Mouse (Mus musculus): ENCODE data around the gene Ago4. TPM values are rescaled to one million over a fixed set of nuclear protein-coding genes. Genes with fewer than 3 reads are reported as not detected.
"Not testable (repeated sequence)": the region's sequence is repeated elsewhere in the genome, so short reads cannot be mapped to it uniquely, and the experiment has no call there.

Ago4 gene
- 1 to 10 TPM; 6.4 to 6.7 TPM for total RNA-seq (2021)
- long read RNA-seq, experiment 1, partial matches to known transcripts: 2 of 3 reads
- long read RNA-seq, experiment 1, other reads (novel, unspliced or antisense): 1 of 3 reads
- long read RNA-seq, experiment 2, full-length matches to known transcripts: 1 of 4 reads
- long read RNA-seq, experiment 2, partial matches to known transcripts: 2 of 4 reads
- long read RNA-seq, experiment 2, other reads (novel, unspliced or antisense): 1 of 4 reads

GRCm38 (mm10) chr4:126532827-126533728 is at the start of gene Ago4:
Ago4 (minus strand) TSS chr4:126533472.
- peak; percentile 28 to 44 for DNase-seq (ENCODE audit: low spot score in 2 of 2)

GRCm38 (mm10) chr4:126579077-126579476 is 45.8 kb upstream of the Ago4 start:
- DNase-seq (ENCODE audit: low spot score in 2 of 2): no peak

DNA sequence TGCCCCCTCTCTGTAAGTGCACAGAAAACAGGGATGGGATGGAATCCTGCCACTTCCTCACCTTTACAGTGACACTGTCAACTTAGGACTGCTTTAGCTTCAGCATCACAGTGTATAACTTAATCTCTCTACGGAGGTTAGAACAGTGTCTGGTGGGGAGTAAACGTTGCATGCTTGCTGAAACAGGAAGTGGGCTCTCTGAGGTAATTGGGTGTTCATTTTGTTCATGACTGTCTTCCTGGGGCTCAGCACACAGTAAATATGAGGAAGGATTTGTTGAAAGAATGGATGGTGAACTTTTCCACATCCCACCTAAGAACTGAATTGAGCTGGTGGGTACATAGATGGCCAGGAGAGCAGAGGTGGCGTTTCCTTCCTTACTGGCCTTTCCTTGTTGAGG is 44.6 kb upstream of the Ago4 start:
- DNase-seq (ENCODE audit: low spot score in 2 of 2): no peak

DNA sequence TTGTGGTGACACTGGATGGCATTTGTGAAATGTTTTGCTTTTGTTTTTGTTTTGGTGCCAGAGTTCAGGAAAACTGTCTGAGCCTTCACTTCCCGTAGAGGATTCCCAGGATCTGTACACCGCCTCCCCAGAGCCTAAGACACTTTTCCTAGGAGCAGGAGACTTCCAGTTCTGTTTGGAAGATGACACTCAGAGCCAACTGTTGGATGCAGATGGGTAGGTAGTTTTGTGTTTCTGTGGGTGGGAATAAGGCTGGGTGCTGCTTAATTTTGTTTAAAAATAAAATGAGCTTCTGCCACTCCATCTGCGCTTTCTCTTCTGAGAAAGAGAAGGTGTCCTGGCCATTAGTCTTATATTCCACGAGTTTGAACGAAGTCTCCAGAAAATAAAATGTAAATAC is 43.0 kb upstream of the Ago4 start:
- peak in 1 of 2 experiments; percentile 66 for DNase-seq (ENCODE audit: low spot score in 2 of 2)

- DNase-seq (ENCODE audit: low spot score in 2 of 2): no peak
These were observed 36.5 kb upstream of the Ago4 start for GRCm38 (mm10) chr4:126569783-126570182.

GRCm38 (mm10) chr4:126567243-126567642 is 34.0 kb upstream of the Ago4 start:
- DNase-seq (ENCODE audit: low spot score in 2 of 2): no peak

GRCm38 (mm10) chr4:126563798-126564197 is 30.5 kb upstream of the Ago4 start:
- DNase-seq (ENCODE audit: low spot score in 2 of 2): no peak

DNA sequence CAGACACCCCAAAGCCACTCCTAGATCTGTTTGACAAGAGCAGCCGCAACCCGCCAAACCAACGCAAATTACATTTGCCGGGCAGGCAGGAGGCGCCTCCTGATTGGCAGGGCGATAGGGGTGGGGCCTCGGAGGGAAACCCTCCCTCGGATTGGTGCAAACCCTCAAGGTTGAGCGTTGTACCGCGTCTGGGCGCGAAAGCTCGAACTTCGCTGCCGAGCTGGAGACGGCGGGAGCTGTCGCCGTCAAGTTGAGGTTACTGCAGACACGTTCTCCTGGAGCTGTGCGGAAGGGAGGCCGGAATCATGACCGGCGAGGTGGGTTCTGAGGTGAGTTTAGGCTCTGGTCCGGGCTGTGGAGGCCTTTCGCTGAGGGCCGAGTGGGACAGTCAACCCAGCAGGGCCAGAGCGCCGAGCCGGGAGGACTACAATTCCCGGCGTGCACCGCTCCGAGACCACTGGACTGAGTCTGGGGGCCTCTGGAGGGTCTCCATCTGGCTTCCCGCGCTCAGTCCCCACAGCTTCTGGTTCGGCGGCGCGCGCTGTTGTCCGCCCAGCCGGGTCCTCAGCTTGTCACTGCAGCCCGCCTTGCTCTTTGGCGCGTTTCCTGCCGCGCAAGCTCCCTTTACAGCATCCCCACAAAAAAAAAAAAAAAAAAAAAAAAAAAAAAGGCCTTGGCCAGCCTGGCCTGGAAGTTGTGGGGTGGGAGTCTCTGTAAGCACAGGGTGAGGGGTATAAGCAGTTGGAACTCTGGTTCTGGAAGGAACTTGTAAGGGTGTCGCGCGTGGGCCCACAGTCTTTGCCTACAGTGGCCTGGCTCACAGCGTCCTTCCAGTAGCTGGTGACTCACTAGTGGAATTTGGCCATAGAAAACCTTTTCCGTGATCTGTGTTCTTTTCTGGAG is 23.8 kb upstream of the Ago4 start, which contains the start of gene Clspn:
Gene Clspn, plus strand, starts transcription at position 127 of the 903 bp plus-strand sequence.
- DNase-seq (ENCODE audit: low spot score in 2 of 2): peak; percentile 79 to 82

GRCm38 (mm10) chr4:126554462-126554861 is 21.2 kb upstream of the Ago4 start:
- DNase-seq (ENCODE audit: low spot score in 2 of 2): no peak

DNA sequence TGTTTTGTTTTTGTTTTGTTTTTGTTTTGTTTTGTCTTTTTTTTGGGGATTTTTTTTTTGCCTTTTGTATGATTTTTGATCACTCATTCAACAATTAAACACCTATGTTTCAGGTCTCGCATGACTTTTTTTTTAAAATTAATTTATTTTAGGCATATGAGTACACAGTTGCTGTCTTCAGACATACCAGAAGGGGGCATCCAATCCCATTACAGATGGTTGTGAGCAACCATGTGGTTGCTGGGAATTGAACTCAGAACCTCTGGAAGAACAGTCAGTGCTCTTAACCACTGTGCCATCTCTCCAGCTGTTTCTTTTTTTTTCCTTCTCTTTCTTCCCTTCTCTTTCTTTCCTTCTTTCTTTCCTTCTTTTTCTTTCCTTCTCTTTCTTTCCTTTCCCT is 20.4 kb upstream of the Ago4 start:
- DNase-seq (ENCODE audit: low spot score in 2 of 2): no peak

- DNase-seq (ENCODE audit: low spot score in 2 of 2): no peak
These were observed 19.8 kb upstream of the Ago4 start for GRCm38 (mm10) chr4:126553105-126553504.

GRCm38 (mm10) chr4:126552136-126552535 is 18.9 kb upstream of the Ago4 start:
- no peak for DNase-seq (ENCODE audit: low spot score in 2 of 2)

DNA sequence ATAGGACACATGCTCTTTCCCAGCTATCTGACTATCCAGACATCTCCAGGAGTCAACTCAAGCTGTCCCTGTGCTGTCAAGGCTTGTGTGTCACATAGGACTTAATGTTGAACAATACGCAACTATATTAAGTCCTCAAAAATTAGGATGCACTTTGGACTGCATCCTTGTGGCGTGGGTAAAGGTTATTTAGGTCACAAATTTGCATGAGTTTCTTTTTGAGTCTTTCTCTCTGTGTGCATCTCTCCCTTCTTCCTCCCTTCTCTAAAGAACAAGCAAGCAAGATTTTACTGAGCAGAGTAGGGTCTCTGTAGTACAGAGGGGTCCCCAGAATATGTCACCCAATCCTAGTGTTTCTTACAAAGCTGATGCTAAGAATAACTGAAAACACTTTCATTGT is 12.9 kb upstream of the Ago4 start:
- no peak for DNase-seq (ENCODE audit: low spot score in 2 of 2)

DNA sequence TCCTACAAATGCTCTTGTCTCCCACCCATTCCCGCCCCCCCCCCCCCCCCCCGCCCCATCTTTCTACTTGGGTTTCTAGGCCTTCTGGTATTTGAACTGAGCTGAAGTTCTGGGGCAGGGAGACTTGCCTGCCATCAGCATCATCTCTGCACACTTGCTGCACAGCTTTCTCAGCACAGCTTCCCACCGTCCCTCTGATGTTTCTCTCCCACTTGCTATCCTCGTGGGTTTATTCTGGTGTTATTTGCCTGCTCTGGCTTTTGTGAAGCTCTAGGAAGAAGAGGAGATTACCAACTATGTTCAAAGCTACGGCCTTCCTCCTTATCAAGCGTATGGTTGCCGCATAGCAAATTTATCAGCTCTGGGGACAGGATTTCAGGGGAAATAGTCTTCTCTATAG is 12.4 kb upstream of the Ago4 start:
- DNase-seq (ENCODE audit: low spot score in 2 of 2): no peak

GRCm38 (mm10) chr4:126545016-126545415 is 11.7 kb upstream of the Ago4 start:
- no peak for DNase-seq (ENCODE audit: low spot score in 2 of 2)

- no peak for DNase-seq (ENCODE audit: low spot score in 2 of 2)
These were observed 9.6 kb upstream of the Ago4 start for GRCm38 (mm10) chr4:126542838-126543237.

DNA sequence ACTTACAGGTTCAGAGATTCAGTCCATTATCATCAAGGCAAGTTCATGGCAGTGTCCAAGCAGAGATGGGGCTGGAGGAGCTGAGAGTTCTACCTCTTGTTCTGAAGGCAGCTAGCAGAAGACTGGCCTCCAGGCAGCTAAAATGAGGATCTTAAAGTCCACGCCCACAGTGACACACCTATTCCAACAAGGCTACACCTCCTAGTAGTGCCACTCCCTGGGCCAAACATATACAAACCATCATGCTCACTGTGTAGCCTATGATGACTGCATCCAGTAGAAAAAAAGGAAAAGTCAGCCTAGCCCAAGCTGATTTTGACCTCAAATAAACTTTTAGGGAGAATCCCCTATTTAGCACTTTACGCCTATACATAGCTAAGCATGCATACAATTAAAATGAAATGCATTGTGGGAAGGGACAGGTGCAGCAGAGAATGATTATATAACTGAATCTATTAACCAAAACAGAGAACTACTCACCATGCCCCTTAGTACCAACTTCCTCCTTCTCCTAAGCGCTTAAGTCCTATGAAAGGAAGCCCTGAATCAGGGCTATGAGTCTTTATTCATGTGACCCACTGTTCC is 7.3 kb upstream of the Ago4 start:
- no peak for DNase-seq (ENCODE audit: low spot score in 2 of 2)

DNA sequence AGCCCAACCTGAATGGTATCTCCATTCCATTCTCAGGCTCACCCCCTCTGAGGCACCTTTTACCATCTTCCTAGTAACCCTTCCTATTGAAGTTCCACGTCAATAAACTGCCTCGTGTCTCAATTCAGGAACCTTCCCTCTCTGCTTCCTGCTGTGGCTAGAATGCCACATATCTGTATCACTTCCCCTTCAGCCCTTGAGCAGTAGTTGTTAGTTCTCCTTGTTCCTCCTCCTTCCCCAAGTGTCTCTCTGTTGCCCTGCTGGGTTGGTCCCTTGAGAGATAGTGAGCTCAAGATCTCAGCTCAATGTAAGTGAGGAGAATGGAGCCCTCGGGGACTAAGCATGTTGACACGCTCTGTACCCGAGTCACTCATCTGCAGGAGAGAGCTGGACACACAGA is 3.6 kb upstream of the Ago4 start:
- no peak for DNase-seq (ENCODE audit: low spot score in 2 of 2)

DNA sequence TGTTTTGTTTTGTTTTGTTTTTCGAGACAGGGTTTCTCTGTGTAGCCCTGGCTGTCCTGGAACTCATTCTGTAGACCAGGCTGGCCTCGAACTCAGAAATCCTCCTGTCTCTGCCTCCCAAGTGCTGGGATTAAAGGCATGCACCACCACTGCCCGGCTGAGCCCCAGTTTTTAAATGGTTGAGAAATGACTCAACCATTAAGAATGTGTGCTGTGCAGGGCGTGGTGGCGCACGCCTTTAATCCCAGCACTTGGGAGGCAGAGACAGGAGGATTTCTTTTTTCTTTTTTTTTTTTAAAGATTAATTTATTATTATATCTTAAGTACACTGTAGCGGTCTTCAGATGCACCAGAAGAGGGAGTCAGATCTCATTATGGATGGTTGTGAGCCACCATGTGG is 2.4 kb upstream of the Ago4 start:
- not testable (repeated sequence) for DNase-seq (ENCODE audit: low spot score in 2 of 2)

DNA sequence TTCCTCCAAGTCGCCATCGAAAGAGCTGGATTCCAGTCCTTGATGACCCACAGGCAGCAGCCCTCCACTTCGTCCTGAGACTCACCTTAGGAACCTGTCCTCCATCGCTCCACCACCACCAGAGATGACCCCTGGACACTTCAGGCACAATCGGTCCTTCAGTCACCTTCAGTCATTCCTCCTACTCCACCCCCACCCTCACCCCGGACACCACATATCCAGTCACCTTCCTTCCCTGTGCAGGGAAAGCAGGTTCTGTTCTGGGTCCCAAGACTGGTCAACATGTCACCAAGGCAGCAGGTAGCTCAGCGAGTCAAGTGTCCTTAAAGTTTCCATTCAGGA is 428 bp upstream of the Ago4 start:
- DNase-seq (ENCODE audit: low spot score in 2 of 2): no peak

- DNase-seq (ENCODE audit: low spot score in 2 of 2): no peak
These were observed 980 bp downstream of the Ago4 start for GRCm38 (mm10) chr4:126532292-126532691.
